Mouse (Mus musculus): ENCODE measurements around the gene Msn.

DNA sequence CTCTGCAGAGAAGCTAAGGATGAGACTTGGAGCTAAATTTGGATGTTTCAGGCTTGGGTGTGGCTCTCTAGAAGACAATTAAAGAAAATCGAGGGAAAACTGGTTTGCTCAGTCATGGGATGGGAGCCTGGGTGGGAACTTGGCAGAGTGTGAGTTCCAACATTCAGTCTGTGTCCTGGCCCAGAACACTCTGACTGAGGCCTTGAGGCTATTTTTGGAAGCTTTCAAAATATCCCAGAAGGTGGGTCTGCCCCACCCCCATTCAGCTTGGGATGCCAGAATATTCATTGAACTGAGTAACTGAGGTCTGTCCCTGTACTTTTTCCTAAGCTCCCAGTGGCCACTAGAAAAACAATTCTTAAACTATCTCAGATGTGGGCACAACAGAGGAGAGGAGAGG lies 43.0 kb upstream of the Msn start:
- TF ChIP-seq GATA1 (IDR thresholded peaks at IDR 0.05; ENCODE audit: borderline replicate concordance, low read length) (no peak), FLI1 (IDR thresholded peaks at IDR 0.05; ENCODE audit: low read length) (no peak)

All from megakaryocyte, embryonic 14.5 days (primary cell).